Mouse (Mus musculus) neural tube, embryonic 13.5 days (tissue): ENCODE data around the gene 1700113H08Rik. TPM values are rescaled to one million over a fixed set of nuclear protein-coding genes. Genes with fewer than 3 reads are reported as not detected.

ENCODE experiments used
- ATAC-seq: fragments of 200-750 bp; cut with Nextera tagmentation; 2 replicates; pipeline ENCODE4 v1.8.0; 2017; ENCODE audit warnings: low read depth, mild to moderate bottlenecking, moderate TSS enrichment, moderate library complexity
- H3K27ac ChIP-seq: fragments of 300-500 bp; sonication (generic); replicated peaks from 2 replicates; pipeline ENCODE4 v1.5.1; 2015; ENCODE audit warnings: moderate library complexity, mild to moderate bottlenecking, inconsistent platforms
- H3K27me3 ChIP-seq: fragments of 300-500 bp; sonication (generic); 2 replicates; pipeline ENCODE4 v1.6.1; 2015; ENCODE audit warnings: mild to moderate bottlenecking, inconsistent platforms
- H3K36me3 ChIP-seq: fragments of 300-500 bp; sonication (generic); 2 replicates; pipeline ENCODE4 v1.6.1; 2015; ENCODE audit warnings: mild to moderate bottlenecking, inconsistent platforms
- H3K4me1 ChIP-seq: fragments of 300-500 bp; sonication (generic); replicated peaks from 2 replicates; pipeline ENCODE4 v1.6.1; 2015; ENCODE audit warnings: inconsistent platforms
- H3K4me2 ChIP-seq: fragments of 300-500 bp; sonication (generic); 2 replicates; pipeline ENCODE4 v1.6.1; 2015; ENCODE audit warnings: inconsistent platforms, mild to moderate bottlenecking, moderate library complexity
- H3K4me3 ChIP-seq: fragments of 300-500 bp; sonication (generic); 2 replicates; pipeline ENCODE4 v1.5.1; 2015; ENCODE audit warnings: mild to moderate bottlenecking, inconsistent platforms
- H3K9ac ChIP-seq: fragments of 300-500 bp; sonication (generic); 2 replicates; pipeline ENCODE4 v1.6.1; 2015; ENCODE audit warnings: moderate library complexity, mild to moderate bottlenecking, inconsistent platforms
- H3K9me3 ChIP-seq: fragments of 300-500 bp; sonication (generic); 2 replicates; pipeline ENCODE4 v1.6.1; 2016; ENCODE audit warnings: inconsistent platforms
- WGBS: fragments of 180-500 bp; shearing (Covaris S2); methylation state at CpG from one replicate; pipeline ENCODE4 v1.1.7; 2015; 5-methylcytosine and 5-hydroxymethylcytosine counted together
- polyA plus RNA-seq: library from polyadenylated mRNA; unstranded; fragments of >200 nt; fragmentation: Nextera tagmentation; extraction: Ambion mirVana; gene quantifications from 2 replicates; pipeline ENCODE4 v1.2.1, GENCODE M21; 2015

The 1700113H08Rik gene
- polyA plus RNA-seq, 1 experiment from 2014 or later, result 0.27 TPM

GRCm38 (mm10) chr10:87239332-87240008 is 181.6 kb downstream of the 1700113H08Rik start:
- WGBS, result 31% methylated on average over 9 of the region's 9 CpGs
- Histone ChIP-seq H3K27ac (no peak overlapping the region), H3K4me3 (no peak overlapping the region), H3K9me3 (no peaks in the 10 kb centered on the region), H3K4me1 (no peaks in the 10 kb centered on the region), H3K9ac (no peak overlapping the region), H3K27me3 (no peaks in the 10 kb centered on the region), H3K36me3 (no peaks in the 10 kb centered on the region), H3K4me2 (no peak overlapping the region)
- ATAC-seq, result no peak

DNA sequence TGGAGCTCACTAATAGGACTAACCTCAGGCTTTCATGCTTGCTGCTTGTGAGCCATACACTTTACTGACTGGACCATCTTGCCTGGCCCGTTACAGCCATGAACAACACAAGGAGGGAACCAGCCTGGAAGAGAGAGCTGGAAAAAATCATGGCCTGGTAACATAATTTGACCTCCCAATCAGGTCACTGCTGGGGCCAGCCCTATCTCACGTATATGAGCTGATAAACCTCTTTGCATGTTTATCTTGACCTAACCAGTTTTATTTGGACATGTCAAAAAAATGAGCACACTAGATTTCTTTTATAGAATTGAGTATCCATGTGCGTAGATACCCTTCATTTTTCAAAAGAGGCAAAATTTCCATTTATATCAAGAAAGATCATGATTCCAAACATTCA is 213.9 kb downstream of the 1700113H08Rik start:
- 83% methylated on average over 3 of the region's 3 CpGs for WGBS
- H3K9ac ChIP-seq, result no peak overlapping the region
- ATAC-seq, result no peak
- no peaks in the 10 kb centered on the region for H3K9me3 ChIP-seq
- H3K36me3 ChIP-seq, result no peaks in the 10 kb centered on the region
- H3K27ac ChIP-seq, result no peak overlapping the region
- H3K27me3 ChIP-seq, result no peaks in the 10 kb centered on the region
- H3K4me2 ChIP-seq, result no peak overlapping the region
- H3K4me3 ChIP-seq, result no peak overlapping the region
- H3K4me1 ChIP-seq, result 0 out of 2 replicates have a peak, but pooled peaks cover 4% of the 10 kb centered on the region

- WGBS, result 53% methylated on average over 8 of the region's 8 CpGs
Measured at GRCm38 (mm10) chr10:87272133-87272622, 214.3 kb downstream of the 1700113H08Rik start.

GRCm38 (mm10) chr10:87275075-87275474 is 217.2 kb downstream of the 1700113H08Rik start:
- H3K4me1 ChIP-seq, result 0 out of 2 replicates have a peak, but pooled peaks cover 4% of the 10 kb centered on the region
- no peak for ATAC-seq
- no peak overlapping the region for H3K9ac ChIP-seq
- H3K27me3 ChIP-seq, result no peaks in the 10 kb centered on the region
- no peaks in the 10 kb centered on the region for H3K9me3 ChIP-seq
- no peak overlapping the region for H3K4me2 ChIP-seq
- H3K4me3 ChIP-seq, result no peak overlapping the region
- no peaks in the 10 kb centered on the region for H3K36me3 ChIP-seq
- no peak overlapping the region for H3K27ac ChIP-seq

More at GRCm38 (mm10) chr10:87272133-87272622, 214.3 kb downstream of the 1700113H08Rik start:
- Histone ChIP-seq H3K27me3 (no peaks in the 10 kb centered on the region), H3K4me2 (no peak overlapping the region), H3K36me3 (no peaks in the 10 kb centered on the region), H3K4me3 (no peak overlapping the region), H3K27ac (no peak overlapping the region), H3K9me3 (no peaks in the 10 kb centered on the region), H3K4me1 (0 out of 2 replicates have a peak, but pooled peaks cover 4% of the 10 kb centered on the region), H3K9ac (no peak overlapping the region)
- ATAC-seq, result no peak

Other genes with a start within 250 kb of the 1700113H08Rik start
- 0.17 and 0.24 TPM in 2 replicates for gene Stab2, start 50.0 kb upstream of the 1700113H08Rik start, polyA plus RNA-seq